Mouse (Mus musculus) 416B (cell line): ENCODE results near the gene 4933421I07Rik.

Experiments used
- DNase-seq: peaks from one replicate; pipeline ENCODE4 v3.0.0; 2011; ENCODE audit warnings: low read depth

The 4933421I07Rik gene

GRCm38 (mm10) chr7:42447850-42448249 is at the start of gene 4933421I07Rik:
TSS of gene 4933421I07Rik (minus strand) at chr7:42448120.
- DNase-seq, result no peak

- no peak for DNase-seq
These were observed 49.4 kb upstream of the 4933421I07Rik start for GRCm38 (mm10) chr7:42497356-42497755.

- peak; percentile 49 for DNase-seq
These were observed 48.3 kb upstream of the 4933421I07Rik start for GRCm38 (mm10) chr7:42496202-42496601.

GRCm38 (mm10) chr7:42490859-42491258 is 42.9 kb upstream of the 4933421I07Rik start:
- peak; percentile 62 for DNase-seq

GRCm38 (mm10) chr7:42490358-42490757 is 42.4 kb upstream of the 4933421I07Rik start:
- no peak for DNase-seq

- peak; percentile 21 for DNase-seq
These were observed 6.7 kb upstream of the 4933421I07Rik start for GRCm38 (mm10) chr7:42454640-42455039.

- DNase-seq, result peak; percentile 51
These were observed 2.7 kb upstream of the 4933421I07Rik start for GRCm38 (mm10) chr7:42450618-42451017.

- no peak for DNase-seq
These were observed 568 bp downstream of the 4933421I07Rik start for GRCm38 (mm10) chr7:42447352-42447751.
